Mouse (Mus musculus) activated CD4-positive, CD25-positive, alpha-beta regulatory T cell, adult 4 months (primary cell): Measurements from ENCODE around the gene Prkd3. TPM values are rescaled to one million over a fixed set of nuclear protein-coding genes. Genes with fewer than 3 reads are reported as not detected.
A peak's percentile ranks its signal among the peaks of the same experiment; 100 is the strongest.

Experiments used
- ATAC-seq: one replicate; pipeline ENCODE4 v1.8.0; 2017
- polyA plus RNA-seq, 2 experiments: library from polyadenylated mRNA; unstranded; fragments of 100-300 nt; shearing (Covaris generic); gene quantifications; one replicate each; pipeline ENCODE4 v1.2.1; 2017

Gene Prkd3
- polyA plus RNA-seq: 1 to 10 TPM; 5.7 to 8.2 TPM

DNA sequence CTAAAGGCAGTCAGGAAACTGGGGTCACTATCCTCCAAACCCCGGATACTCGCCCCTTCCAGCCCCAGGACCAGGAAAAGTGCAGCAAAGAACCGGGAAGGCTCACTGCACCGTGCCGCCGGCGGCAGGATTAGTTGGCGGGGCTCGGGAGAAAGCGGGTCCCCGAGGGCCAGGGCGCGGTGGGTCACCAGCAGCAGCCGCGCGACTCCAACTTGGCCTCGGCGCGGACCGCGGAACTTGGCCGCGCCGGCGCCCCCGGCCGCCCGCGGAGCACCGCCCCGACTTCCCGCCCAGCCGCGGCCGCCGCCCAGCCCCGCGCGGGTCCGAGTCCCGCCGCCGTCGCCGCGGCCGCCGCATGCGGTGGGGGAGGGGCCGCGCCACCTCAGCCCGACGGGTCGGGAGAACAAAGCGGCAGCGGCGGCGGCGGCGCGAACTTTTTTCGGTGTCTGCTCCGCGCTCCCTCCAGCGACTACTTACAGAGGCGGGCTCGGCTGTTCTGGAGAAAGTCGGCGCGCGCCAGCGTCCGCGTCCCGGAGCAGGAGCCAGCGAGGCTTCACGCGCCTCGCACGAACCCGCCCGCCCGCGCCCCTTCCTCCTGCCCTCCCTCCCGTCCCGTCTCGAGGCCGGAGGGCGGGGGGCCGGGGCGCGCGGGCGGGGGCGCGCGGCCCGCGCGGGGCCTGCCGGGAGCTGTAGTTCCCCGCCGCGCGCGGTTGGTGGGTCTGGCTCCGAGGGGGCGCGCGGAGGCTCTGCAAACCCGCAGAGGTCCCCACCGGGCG, at the start of gene Prkd3:
TSS of gene Prkd3 (minus strand) at position 609 of the 776 bp plus-strand sequence.
- peak; percentile 41 for ATAC-seq

GRCm38 (mm10) chr17:79069766-79070480, 49.3 kb upstream of the Prkd3 start:
- ATAC-seq: no peak

- ATAC-seq: no peak
Observed at GRCm38 (mm10) chr17:79069019-79069418, 48.4 kb upstream of the Prkd3 start.

DNA sequence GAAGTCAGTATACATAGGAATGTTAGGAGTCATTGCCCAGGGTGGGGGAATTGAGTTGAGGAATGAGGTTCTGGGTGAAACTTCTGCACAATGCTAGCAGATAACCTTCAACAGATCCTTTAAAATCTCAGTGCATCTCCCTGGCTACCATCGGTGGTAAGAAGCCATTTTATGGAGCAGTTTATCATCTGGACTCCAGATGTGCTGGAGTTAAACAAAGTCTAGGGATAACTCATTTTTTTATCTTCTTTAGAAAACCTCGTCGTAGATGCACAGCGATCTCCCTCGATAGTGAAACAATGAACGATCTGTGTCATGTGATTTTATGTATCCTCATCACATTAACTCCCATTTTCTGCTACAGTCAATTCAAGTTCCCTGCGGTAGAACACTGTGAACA, 48.0 kb upstream of the Prkd3 start:
- no peak for ATAC-seq

GRCm38 (mm10) chr17:79064250-79064649, 43.6 kb upstream of the Prkd3 start:
- no peak for ATAC-seq

GRCm38 (mm10) chr17:79060221-79060620, 39.6 kb upstream of the Prkd3 start:
- ATAC-seq: no peak

DNA sequence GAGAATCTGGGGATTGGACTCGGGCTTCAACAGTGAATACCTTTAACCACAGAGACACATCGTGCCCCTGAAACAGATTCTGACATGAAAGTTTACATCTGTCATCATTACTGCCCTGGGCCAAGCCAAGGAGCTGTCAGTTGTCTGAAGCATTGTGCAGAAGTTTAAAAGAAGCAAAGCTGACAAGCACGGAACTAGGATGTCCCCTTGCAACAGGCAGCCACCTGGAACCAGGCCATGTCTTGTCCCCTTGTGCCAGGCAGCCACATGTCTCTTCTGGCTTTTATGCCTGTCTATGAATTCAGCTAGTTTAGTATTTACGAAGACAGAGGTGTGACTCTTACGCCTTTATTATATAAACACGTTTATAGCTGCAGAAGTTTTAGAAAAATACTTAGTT, 37.7 kb upstream of the Prkd3 start:
- no peak for ATAC-seq

DNA sequence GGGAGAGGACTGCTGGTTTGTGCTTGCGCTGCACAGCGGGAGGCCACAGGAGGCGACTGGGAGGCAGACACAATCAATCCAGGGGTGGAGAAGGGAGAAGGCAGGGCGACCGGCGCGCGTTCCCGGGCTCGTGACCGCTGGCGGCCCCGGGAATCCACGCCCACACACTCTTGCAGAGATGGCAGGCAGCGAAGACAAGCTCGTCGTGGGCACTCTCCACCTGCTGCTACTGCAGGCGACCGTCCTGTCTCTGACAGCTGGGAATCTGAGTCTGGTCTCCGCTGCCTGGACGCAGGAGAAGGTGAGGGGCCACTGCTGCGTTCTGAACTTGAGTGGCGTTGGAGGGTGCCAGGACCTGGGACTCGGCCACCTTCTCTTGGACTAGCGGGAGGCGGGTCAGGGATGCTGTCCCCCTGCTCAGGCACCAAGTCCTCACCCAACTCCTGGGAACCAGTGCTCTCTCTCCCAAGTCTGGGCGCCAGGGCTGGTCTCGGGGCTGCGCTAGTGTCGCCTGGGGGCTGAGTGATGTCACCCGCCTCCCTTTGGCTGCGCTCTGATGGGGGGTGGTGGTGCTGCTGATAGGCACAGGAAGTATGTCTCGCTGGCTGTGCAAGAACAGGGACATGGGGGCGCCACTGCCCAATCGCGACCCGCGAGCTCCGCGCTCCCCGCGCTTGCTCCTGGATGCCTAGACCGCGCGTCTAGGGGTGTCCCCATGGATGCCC, 31.6 kb upstream of the Prkd3 start:
- peak; percentile 68 for ATAC-seq

GRCm38 (mm10) chr17:79051606-79052005, 31.0 kb upstream of the Prkd3 start, which contains the start of gene Qpct:
TSS of gene Qpct (plus strand) at chr17:79051906.
- no peak for ATAC-seq

DNA sequence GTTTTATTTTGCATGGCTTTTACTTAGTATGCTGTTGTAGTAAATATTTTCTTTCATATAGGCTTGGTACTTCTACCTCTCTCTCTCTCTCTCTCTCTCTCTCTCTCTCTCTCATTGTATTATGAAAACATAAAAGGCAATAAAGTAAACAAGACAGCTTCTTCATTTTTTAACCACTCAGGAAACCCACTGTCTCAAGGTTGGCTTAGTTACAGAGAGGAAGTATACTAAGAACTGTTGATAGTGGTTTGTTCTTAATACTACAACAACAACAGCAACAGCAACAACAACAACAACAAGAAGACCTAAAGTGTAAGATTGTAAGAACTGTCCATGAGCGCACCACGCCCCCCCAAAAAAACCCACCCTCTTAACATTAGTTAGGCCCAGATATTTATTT, 23.1 kb upstream of the Prkd3 start:
- no peak for ATAC-seq

- ATAC-seq: no peak
Observed at GRCm38 (mm10) chr17:79039660-79040059, 19.0 kb upstream of the Prkd3 start.

DNA sequence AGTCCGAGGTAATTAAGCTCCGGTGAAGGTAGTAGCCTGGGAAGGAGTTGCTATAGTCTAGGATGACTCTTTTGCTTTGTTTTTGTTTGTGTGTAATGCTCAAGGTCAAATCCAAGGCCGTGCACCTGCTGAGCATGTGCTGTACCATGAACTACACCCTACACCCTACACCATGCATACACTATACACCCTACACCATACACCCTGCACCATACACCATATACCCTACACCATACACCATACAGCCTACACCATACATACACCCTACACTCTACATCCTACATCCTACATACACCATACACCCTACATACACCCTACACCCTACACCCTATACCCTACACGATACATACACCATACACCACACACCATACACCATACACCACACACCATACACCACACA, 12.2 kb upstream of the Prkd3 start:
- ATAC-seq: no peak

- ATAC-seq: no peak
Observed at GRCm38 (mm10) chr17:79031569-79031968, 11.0 kb upstream of the Prkd3 start.

GRCm38 (mm10) chr17:79029226-79029625, 8.6 kb upstream of the Prkd3 start:
- no peak for ATAC-seq

- ATAC-seq: no peak
Observed at GRCm38 (mm10) chr17:79024544-79024943, 3.9 kb upstream of the Prkd3 start.

- no peak for ATAC-seq
Observed at GRCm38 (mm10) chr17:79022746-79023145, 2.1 kb upstream of the Prkd3 start.

- ATAC-seq: peak; percentile 25
Observed at GRCm38 (mm10) chr17:79020984-79021335, 344 bp upstream of the Prkd3 start.

DNA sequence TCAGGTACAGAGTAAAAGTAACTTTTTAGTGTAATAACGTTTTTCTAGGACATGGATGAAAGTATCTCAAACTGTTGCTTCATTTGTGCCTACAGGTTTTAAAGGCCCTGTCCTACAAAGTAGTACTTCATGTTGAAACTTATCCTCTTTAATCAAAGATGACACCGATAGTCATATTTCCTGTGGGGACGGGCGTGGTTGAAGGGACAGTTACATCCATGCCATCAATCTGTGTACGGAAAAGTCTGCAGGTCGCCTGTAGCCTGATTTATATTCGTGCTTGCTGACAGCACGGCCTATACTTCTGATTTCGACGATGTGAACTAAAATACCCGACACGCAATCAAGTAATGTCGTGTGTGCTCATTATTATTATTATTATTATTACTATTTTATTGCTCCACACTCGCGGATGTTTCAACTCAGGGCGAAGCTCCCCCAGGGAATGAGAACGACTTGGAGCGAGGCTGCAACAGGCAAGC, 849 bp downstream of the Prkd3 start:
- ATAC-seq: no peak

DNA sequence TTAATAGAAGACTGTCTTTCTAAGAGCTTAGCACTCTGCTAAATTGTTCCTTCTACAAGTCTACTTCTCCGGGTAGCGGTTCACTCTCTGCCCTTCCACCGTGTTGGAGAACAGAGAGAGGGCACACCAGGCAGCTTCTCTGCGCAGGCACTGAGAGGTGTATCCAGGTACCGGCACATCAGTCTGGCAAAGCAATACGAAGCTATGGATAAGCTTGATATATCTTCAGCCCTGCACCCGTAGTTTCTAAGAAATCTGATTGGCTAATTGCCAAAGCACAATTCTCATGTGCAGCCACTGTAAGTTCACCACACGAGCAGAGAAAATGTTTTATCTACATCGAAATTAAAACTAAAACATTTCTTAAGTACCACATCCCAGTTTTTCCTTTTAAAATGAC, 2.2 kb downstream of the Prkd3 start:
- no peak for ATAC-seq

GRCm38 (mm10) chr17:79015831-79016230, 4.8 kb downstream of the Prkd3 start:
- ATAC-seq: peak; percentile 25

GRCm38 (mm10) chr17:79014911-79015685, 5.5 kb downstream of the Prkd3 start:
- ATAC-seq: no peak

DNA sequence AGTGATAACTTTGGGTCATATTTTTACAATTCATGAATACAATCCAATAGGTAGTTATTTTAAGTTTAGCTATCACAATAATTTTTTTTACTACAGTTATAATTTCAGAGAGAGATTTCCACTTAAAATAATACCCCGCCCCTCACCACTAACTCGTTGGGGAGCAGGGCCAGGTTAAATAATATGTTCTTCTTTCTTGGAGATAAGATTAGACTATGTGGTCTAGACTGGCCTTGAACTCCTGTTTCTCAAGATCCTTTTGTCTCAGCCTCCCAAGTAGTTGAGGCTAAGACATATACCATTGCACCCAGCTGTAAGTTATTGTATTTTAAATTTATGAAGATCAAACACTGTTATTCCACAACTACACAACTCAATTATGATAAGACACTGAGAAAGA, 7.0 kb downstream of the Prkd3 start:
- ATAC-seq: no peak
